Mouse (Mus musculus) MEL (cell line): ENCODE data around the gene Abcc4. TPM values are rescaled to one million over a fixed set of nuclear protein-coding genes. Genes with fewer than 3 reads are reported as not detected.

ENCODE experiments used
- DNase-seq: peaks from one replicate; pipeline ENCODE4 v3.0.0; 2011; ENCODE audit warnings: low read depth, low spot score
- H3K27ac ChIP-seq: 2 replicates; pipeline ENCODE4 v1.5.1; 2012; ENCODE audit warnings: low read depth, mild to moderate bottlenecking, control low read depth, low read length, moderate library complexity; ENCODE audit not compliant: control insufficient read depth
- H3K27me3 ChIP-seq, 2 experiments: fragments of 150-350 bp in 1 of 2; sonication (generic) in 1 of 2; 2 replicates each; pipeline ENCODE4 v1.6.1; 2012; ENCODE audit warnings: low read length in 2 of 2, mild to moderate bottlenecking in 2 of 2, improper control_type of control experiment in 1 of 2, moderate library complexity in 1 of 2; ENCODE audit not compliant: insufficient read depth in 2 of 2, control insufficient read depth in 1 of 2
- H3K36me3 ChIP-seq, 2 experiments: 2 replicates each; pipeline ENCODE4 v1.6.1; 2012 to 2014; ENCODE audit warnings: low read length in 2 of 2, improper control_type of control experiment in 1 of 2, inconsistent platforms in 1 of 2, mild to moderate bottlenecking in 1 of 2; ENCODE audit not compliant: insufficient read depth in 2 of 2, control insufficient read depth in 1 of 2
- H3K4me1 ChIP-seq, 2 experiments: fragments of 150-350 bp in 1 of 2; sonication (generic) in 1 of 2; 2 replicates each; pipeline ENCODE4 v1.6.1; 2012; ENCODE audit warnings: low read length in 2 of 2, improper control_type of control experiment in 1 of 2, mild to moderate bottlenecking in 1 of 2; ENCODE audit not compliant: insufficient read depth in 2 of 2, control insufficient read depth in 1 of 2
- H3K4me3 ChIP-seq, 2 experiments: fragments of 150-350 bp in 1 of 2; sonication (generic) in 1 of 2; 2 replicates each; pipeline ENCODE4 v1.5.1; 2012; ENCODE audit warnings: low read depth in 2 of 2, low read length in 2 of 2, mild to moderate bottlenecking in 2 of 2, moderate library complexity in 2 of 2, control low read depth in 1 of 2, improper control_type of control experiment in 1 of 2; ENCODE audit not compliant: control insufficient read depth in 1 of 2, insufficient read depth in 1 of 2
- H3K79me2 ChIP-seq: 2 replicates; pipeline ENCODE4 v1.6.1; 2012; ENCODE audit warnings: mild to moderate bottlenecking, low read length, moderate library complexity; ENCODE audit not compliant: control insufficient read depth, poor library complexity, insufficient read depth
- H3K9ac ChIP-seq: 2 replicates; pipeline ENCODE4 v1.6.1; 2012; ENCODE audit warnings: low read depth, mild to moderate bottlenecking, control low read depth, low read length, moderate library complexity; ENCODE audit not compliant: control insufficient read depth, poor library complexity, severe bottlenecking
- H3K9me3 ChIP-seq: fragments of 150-350 bp; sonication (generic); replicated peaks from 2 replicates; pipeline ENCODE4 v1.6.1; 2012; ENCODE audit warnings: mild to moderate bottlenecking, low read length, improper control_type of control experiment, moderate library complexity; ENCODE audit not compliant: insufficient read depth
- E2F4 ChIP-seq: IDR thresholded peaks from 2 replicates; pipeline ENCODE4 v1.6.1; 2011; ENCODE audit warnings: low read depth, low read length, improper control_type of control experiment, borderline replicate concordance
- EP300 ChIP-seq, 2 experiments: IDR thresholded peaks; 2 replicates each; pipeline ENCODE4 v1.6.1; 2011; ENCODE audit warnings: improper control_type of control experiment in 2 of 2, low read length in 2 of 2, low read depth in 1 of 2, mild to moderate bottlenecking in 1 of 2
- ETS1 ChIP-seq: IDR thresholded peaks from 2 replicates; pipeline ENCODE4 v1.6.1; 2012; ENCODE audit warnings: low read depth, mild to moderate bottlenecking, inconsistent platforms, low read length, improper control_type of control experiment, moderate library complexity
- GATA1 ChIP-seq: IDR thresholded peaks from 2 replicates; pipeline ENCODE4 v1.6.1; 2011; ENCODE audit warnings: low read depth, low read length, improper control_type of control experiment
- JUND ChIP-seq: IDR thresholded peaks from 2 replicates; pipeline ENCODE4 v1.6.1; 2011; ENCODE audit warnings: low read depth, mild to moderate bottlenecking, improper control_type of control experiment, low read length
- KAT2A ChIP-seq: conservative IDR thresholded peaks from 2 replicates; pipeline ENCODE4 v1.6.1; 2012; ENCODE audit warnings: low read depth, low read length, improper control_type of control experiment, inconsistent platforms
- MXI1 ChIP-seq: IDR thresholded peaks from 2 replicates; pipeline ENCODE4 v1.6.1; 2011; ENCODE audit warnings: mild to moderate bottlenecking, low read depth, low read length, improper control_type of control experiment
- MYC ChIP-seq: IDR thresholded peaks from 2 replicates; pipeline ENCODE4 v1.6.1; 2011; ENCODE audit warnings: low read depth, mild to moderate bottlenecking, low read length, improper control_type of control experiment, moderate library complexity
- NELFE ChIP-seq: IDR thresholded peaks from 2 replicates; pipeline ENCODE4 v1.6.1; 2011; ENCODE audit warnings: low read depth, low read length, improper control_type of control experiment
- NRF1 ChIP-seq: IDR thresholded peaks from 2 replicates; pipeline ENCODE4 v1.6.1; 2014; ENCODE audit warnings: low read depth, mild to moderate bottlenecking, inconsistent platforms, low read length, improper control_type of control experiment, moderate library complexity; ENCODE audit not compliant: poor library complexity, insufficient read depth, severe bottlenecking
- POLR2A ChIP-seq, 2 experiments: IDR thresholded peaks; 2 replicates each; pipeline ENCODE4 v1.6.1; 2011 to 2012; ENCODE audit warnings: low read length in 2 of 2, mild to moderate bottlenecking in 2 of 2, control low read depth in 1 of 2, improper control_type of control experiment in 1 of 2, low read depth in 1 of 2, moderate library complexity in 1 of 2; ENCODE audit not compliant: control insufficient read depth in 1 of 2, insufficient read depth in 1 of 2, poor library complexity in 1 of 2
- TAL1 ChIP-seq: IDR thresholded peaks from 2 replicates; pipeline ENCODE4 v1.6.1; 2012; ENCODE audit warnings: mild to moderate bottlenecking, inconsistent platforms, low read length, moderate library complexity, mixed read lengths
- TCF12 ChIP-seq: IDR thresholded peaks from 2 replicates; pipeline ENCODE4 v1.6.1; 2014; ENCODE audit warnings: low read depth, mild to moderate bottlenecking, inconsistent platforms, low read length, improper control_type of control experiment, moderate library complexity
- UBTF ChIP-seq: IDR thresholded peaks from 2 replicates; pipeline ENCODE4 v1.6.1; 2012; ENCODE audit warnings: low read depth, mild to moderate bottlenecking, inconsistent platforms, low read length, improper control_type of control experiment, moderate library complexity, borderline replicate concordance; ENCODE audit not compliant: insufficient read depth
- ZC3H11A ChIP-seq: IDR thresholded peaks from 2 replicates; pipeline ENCODE4 v1.6.1; 2012; ENCODE audit warnings: low read depth, mild to moderate bottlenecking, inconsistent platforms, low read length, improper control_type of control experiment
- polyA plus RNA-seq, 2 experiments: library from polyadenylated mRNA; stranded (reverse) in 1 of 2; unstranded in 1 of 2; fragments of >175 nt in 1 of 2; fragments of >200 nt in 1 of 2; gene quantifications; 2 replicates each; pipeline versions ENCODE4 v1.2.1 to v1.2.4; 2012; ENCODE audit warnings: low replicate concordance in 2 of 2, low read depth in 1 of 2; ENCODE audit not compliant: insufficient read length in 2 of 2, insufficient read depth in 1 of 2, missing spikeins in 1 of 2
- total RNA-seq: library from RNA; depleted of rRNA; stranded (reverse); fragments of 300-350 nt; gene quantifications from 2 replicates; pipeline ENCODE4 v1.2.3, GENCODE M21; 2012

Abcc4 gene
- total and polyA plus RNA-seq, 3 experiments: 7.1 to 8.4 TPM; not detected in 1

DNA sequence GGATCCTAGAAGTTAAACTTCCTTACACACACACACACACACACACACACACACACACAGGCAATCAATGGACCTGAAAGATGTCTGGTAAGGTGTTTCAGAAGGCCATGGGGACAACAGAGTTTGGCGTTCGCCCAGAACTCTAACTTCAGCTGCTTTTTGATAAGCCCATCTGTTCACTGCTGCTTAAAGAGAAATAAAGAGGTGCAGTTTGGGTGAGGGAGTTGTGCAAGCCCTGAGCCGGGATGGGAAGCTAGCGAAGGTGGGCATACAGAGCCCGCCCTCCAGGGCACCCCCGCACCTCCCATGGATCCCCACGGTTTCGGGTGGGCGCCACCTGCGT lies 583 bp downstream of the Abcc4 start:
- 0 out of 2 replicates have a peak overlapping the region, but pooled peaks have one; percentile 50 for H3K27ac ChIP-seq
- H3K4me1 ChIP-seq: peaks cover 6 to 8% of the 10 kb centered on the region in 2 experiments; a peak in 3 of 4 replicates
- H3K36me3 ChIP-seq: peaks cover 0 to 8% of the 10 kb centered on the region in 2 experiments; a peak in 2 of 4 replicates
- TF ChIP-seq TCF12: 0 out of 2 replicates have a peak, but pooled peaks have one; percentile 49
- TF ChIP-seq ETS1: peak; percentile 92
- TF ChIP-seq KAT2A: no peak
- no peak for TF ChIP-seq NRF1
- no peak for TF ChIP-seq MYC
- peak; percentile 34; the same call in 1 of the 2 replicates for TF ChIP-seq TAL1
- TF ChIP-seq UBTF: no peak
- no peak for TF ChIP-seq JUND
- TF ChIP-seq E2F4: no peak
- peak; percentile 59 for TF ChIP-seq GATA1
- TF ChIP-seq EP300 (IDR thresholded peaks at IDR 0.05; ENCODE audit: low read depth in 1 of 2, low read length in 2 of 2): peak; percentile 10 to 21; a peak in 1 of 4 replicates
- no peak for TF ChIP-seq NELFE
- TF ChIP-seq, all 39 proteins: peak for 5
- Histone ChIP-seq H3K27me3 (no peaks in the 10 kb centered on the region), H3K9ac (peak overlapping the region; percentile 74), H3K79me2 (peaks cover 16% of the 10 kb centered on the region), H3K9me3 (no peaks in the 10 kb centered on the region), H3K4me3 (peak overlapping the region; percentile 85 to 91)
- DNase-seq: peak; percentile 74

DNA sequence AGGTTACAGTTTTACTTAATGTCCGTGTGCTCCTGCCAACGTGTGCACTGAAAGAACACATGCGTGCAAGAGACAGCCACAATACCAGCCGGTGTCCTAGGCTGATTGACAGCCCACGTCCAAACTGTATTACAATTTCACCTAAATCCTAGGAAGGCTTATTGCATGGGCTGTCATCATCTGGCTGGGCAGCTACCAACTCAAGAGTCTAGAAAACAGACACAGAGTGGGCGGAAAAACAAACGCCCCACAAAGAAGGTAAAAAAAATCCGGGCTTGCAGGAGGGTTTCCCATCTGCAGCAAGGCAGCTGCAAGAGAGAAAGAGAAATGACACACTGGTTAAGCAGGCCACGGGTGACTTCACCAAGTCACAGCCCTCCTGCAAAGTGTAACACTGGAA lies 2.7 kb downstream of the Abcc4 start:
- H3K4me1 ChIP-seq: peaks cover 3 to 4% of the 10 kb centered on the region in 2 experiments; a peak in 2 of 4 replicates
- H3K4me3 ChIP-seq: no peak overlapping the region
- H3K27ac ChIP-seq: no peak overlapping the region
- H3K9me3 ChIP-seq: no peaks in the 10 kb centered on the region
- H3K27me3 ChIP-seq: no peaks in the 10 kb centered on the region
- no peak overlapping the region for H3K9ac ChIP-seq
- peaks cover 0 to 4% of the 10 kb centered on the region in 2 experiments; a peak in 2 of 4 replicates for H3K36me3 ChIP-seq
- no peak for DNase-seq
- TF ChIP-seq MYC (no peak), POLR2A (IDR thresholded peaks at IDR 0.05; ENCODE audit: control insufficient read depth in 1 of 2, insufficient read depth in 1 of 2, low read depth in 1 of 2, low read length in 2 of 2, poor library complexity in 1 of 2) (no peak), MXI1 (no peak), ZC3H11A (no peak)
- H3K79me2 ChIP-seq: peaks cover 16% of the 10 kb centered on the region
